Comparison of ENCODE assay signal across 8 mouse cellular contexts in genomic region chr19:60789919-60790506, GRCm38 (mm10). TPM values are rescaled to one million over a fixed set of nuclear protein-coding genes. Genes with fewer than 3 reads are reported as not detected.
DNase-seq lines count a peak whose midpoint lies in the region; ATAC-seq and TF ChIP-seq lines count a peak whose summit lies in the region.

No protein-coding gene starts in this region.

- TF ChIP-seq EP300 in stomach, postnatal 0 days (optimal IDR thresholded peaks at IDR 0.05), result no peak

- under 1% methylated on average over 60 of the region's 60 CpGs for whole genome bisulfite sequencing in embryonic facial prominence, embryonic 10.5 days
- WGBS in intestine, embryonic 16.5 days, result 0% methylated on average over 60 of the region's 60 CpGs
- under 1% methylated on average over 57 of the region's 60 CpGs for WGBS in liver, adult 2 months
- WGBS in midbrain, postnatal 0 days, result under 1% methylated on average over 47 of the region's 60 CpGs
- 1% methylated on average over 47 of the region's 60 CpGs for WGBS in stomach, postnatal 0 days

- intact Hi-C loops in left cerebral cortex, postnatal 36 days (cut with DNase I), result loop anchor here (2.0 kb wide), 1 partner anchor 21 kb away; the partner anchor contains the start of gene Fam45a

- no peak for TF ChIP-seq CTCF in liver, adult 2 months (IDR thresholded peaks at IDR 0.05; ENCODE audit: low read depth, low read length)
- TF ChIP-seq CTCF in midbrain, postnatal 0 days (IDR thresholded peaks at IDR 0.05), result no peak
- no peak for TF ChIP-seq CTCF in stomach, postnatal 0 days (IDR thresholded peaks at IDR 0.05; ENCODE audit: low read depth)

- TF ChIP-seq POLR2A in liver, adult 2 months (IDR thresholded peaks at IDR 0.05; ENCODE audit: extremely low read depth, insufficient read depth, low read length), result no peak

- H3K9me3 ChIP-seq in embryonic facial prominence, embryonic 10.5 days, result no peaks in the 10 kb centered on the region
- no peaks in the 10 kb centered on the region for H3K9me3 ChIP-seq in intestine, embryonic 16.5 days (ENCODE audit: control insufficient read depth, low read length)
- H3K9me3 ChIP-seq in midbrain, postnatal 0 days (ENCODE audit: low read length), result no peaks in the 10 kb centered on the region
- H3K9me3 ChIP-seq in stomach, postnatal 0 days (ENCODE audit: control insufficient read depth, low read length), result no peaks in the 10 kb centered on the region

- DNase-seq in left cerebral cortex, adult 11 months (ENCODE audit: low spot score), result peak; percentile 25
- DNase-seq in left cerebral cortex, postnatal 36 days (ENCODE audit: low spot score in 2 of 2), result no peak
- peak; percentile 76 for DNase-seq in embryonic facial prominence, embryonic 10.5 days (ENCODE audit: low spot score)
- DNase-seq in liver, adult 2 months (ENCODE audit: extremely low read depth, low read depth, low spot score), result no peak
- peak; percentile 42 for DNase-seq in midbrain, postnatal 0 days (ENCODE audit: low spot score)
- peak; percentile 76 for DNase-seq in stomach, postnatal 0 days (ENCODE audit: low spot score)

- H3K27ac ChIP-seq in embryonic facial prominence, embryonic 10.5 days (replicated peaks), result peak overlapping the region; percentile 99
- peak overlapping the region; percentile 99 for H3K27ac ChIP-seq in intestine, embryonic 16.5 days (ENCODE audit: low read length)
- peak overlapping the region; percentile 68 for H3K27ac ChIP-seq in liver, adult 2 months (replicated peaks; ENCODE audit: insufficient read depth, low read depth, low read length)
- H3K27ac ChIP-seq in midbrain, postnatal 0 days (ENCODE audit: low read depth, low read length), result peak overlapping the region; percentile 98
- H3K27ac ChIP-seq in stomach, postnatal 0 days (replicated peaks), result peak overlapping the region; percentile 100

- H3K79me2 ChIP-seq in liver, adult 2 months (ENCODE audit: control insufficient read depth, insufficient read depth, low read length), result peaks cover 15% of the 10 kb centered on the region

- H3K27me3 ChIP-seq in embryonic facial prominence, embryonic 10.5 days (replicated peaks; ENCODE audit: low read depth, poor library complexity, severe bottlenecking), result no peaks in the 10 kb centered on the region
- H3K27me3 ChIP-seq in intestine, embryonic 16.5 days (replicated peaks; ENCODE audit: control insufficient read depth, insufficient read depth, low read length), result no peaks in the 10 kb centered on the region
- H3K27me3 ChIP-seq in liver, adult 2 months (ENCODE audit: control insufficient read depth, insufficient read depth, low read length), result no peaks in the 10 kb centered on the region
- H3K27me3 ChIP-seq in midbrain, postnatal 0 days (ENCODE audit: insufficient read depth, low read length), result no peaks in the 10 kb centered on the region
- H3K27me3 ChIP-seq in stomach, postnatal 0 days (ENCODE audit: control insufficient read depth, insufficient read depth, low read length), result no peaks in the 10 kb centered on the region

- H3K4me3 ChIP-seq in embryonic facial prominence, embryonic 10.5 days, result peak overlapping the region; percentile 98
- peak overlapping the region; percentile 99 for H3K4me3 ChIP-seq in intestine, embryonic 16.5 days (ENCODE audit: low read length)
- H3K4me3 ChIP-seq in liver, adult 2 months (ENCODE audit: insufficient read depth, low read depth, low read length), result peak overlapping the region; percentile 64
- peak overlapping the region; percentile 97 for H3K4me3 ChIP-seq in midbrain, postnatal 0 days (ENCODE audit: low read depth, low read length)
- H3K4me3 ChIP-seq in stomach, postnatal 0 days (ENCODE audit: low read depth, low read length), result peak overlapping the region; percentile 96

- 0 out of 2 replicates have a peak, but pooled peaks cover 3% of the 10 kb centered on the region for H3K36me3 ChIP-seq in embryonic facial prominence, embryonic 10.5 days (replicated peaks)
- H3K36me3 ChIP-seq in intestine, embryonic 16.5 days (ENCODE audit: control insufficient read depth, insufficient read depth, low read length), result no peaks in the 10 kb centered on the region
- no peaks in the 10 kb centered on the region for H3K36me3 ChIP-seq in liver, adult 2 months (ENCODE audit: control insufficient read depth, insufficient read depth, low read length)
- H3K36me3 ChIP-seq in midbrain, postnatal 0 days (ENCODE audit: insufficient read depth, low read length), result no peaks in the 10 kb centered on the region
- no peaks in the 10 kb centered on the region for H3K36me3 ChIP-seq in stomach, postnatal 0 days (ENCODE audit: control insufficient read depth, insufficient read depth, low read length)

- peaks cover 31% of the 10 kb centered on the region for H3K4me1 ChIP-seq in embryonic facial prominence, embryonic 10.5 days
- peaks cover 3% of the 10 kb centered on the region; the same call in 1 of the 2 replicates for H3K4me1 ChIP-seq in intestine, embryonic 16.5 days (ENCODE audit: control insufficient read depth, insufficient read depth, low read length)
- peaks cover 16% of the 10 kb centered on the region for H3K4me1 ChIP-seq in liver, adult 2 months (ENCODE audit: control insufficient read depth, insufficient read depth, low read length)
- H3K4me1 ChIP-seq in midbrain, postnatal 0 days (ENCODE audit: insufficient read depth, low read length), result peaks cover 3% of the 10 kb centered on the region; the same call in 1 of the 2 replicates
- H3K4me1 ChIP-seq in stomach, postnatal 0 days (replicated peaks; ENCODE audit: control insufficient read depth, insufficient read depth), result peaks cover 4% of the 10 kb centered on the region

- peak overlapping the region; percentile 59 for H3K4me2 ChIP-seq in intestine, embryonic 16.5 days (ENCODE audit: low read depth, low read length)
- peak overlapping the region; percentile 73 for H3K4me2 ChIP-seq in midbrain, postnatal 0 days (ENCODE audit: low read depth, low read length, poor library complexity, severe bottlenecking)
- peak overlapping the region; percentile 70 for H3K4me2 ChIP-seq in stomach, postnatal 0 days (replicated peaks; ENCODE audit: low read depth)

- peak; percentile 40 for ATAC-seq in granulocyte monocyte progenitor cell, adult 5-6 weeks (replicated peaks; ENCODE audit: poor library complexity, severe bottlenecking)
- peak; percentile 61 for ATAC-seq in intestine, embryonic 16.5 days
- peak; percentile 74 for ATAC-seq in midbrain, postnatal 0 days (ENCODE audit: low FRiP score)
- ATAC-seq in stomach, postnatal 0 days (ENCODE audit: low FRiP score, low TSS enrichment), result peak; percentile 71

- H3K9ac ChIP-seq in intestine, embryonic 16.5 days (ENCODE audit: low read depth, low read length), result peak overlapping the region; percentile 100
- peak overlapping the region; percentile 92 for H3K9ac ChIP-seq in liver, adult 2 months (ENCODE audit: low read depth, low read length)
- H3K9ac ChIP-seq in midbrain, postnatal 0 days (replicated peaks; ENCODE audit: low read length, poor library complexity, severe bottlenecking), result peak overlapping the region; percentile 100
- H3K9ac ChIP-seq in stomach, postnatal 0 days (ENCODE audit: low read length), result peak overlapping the region; percentile 100

RNA-seq across cellular contexts. Expression of gene Eif3a, which starts 0.4 kb away (rescaled TPM):
- 100 to 1,000 TPM in 1 of 2 experiments, 10 to 100 TPM in 1; 78.5 to 102 TPM for total RNA-seq in left cerebral cortex, postnatal 36 days (2021)
- polyA plus RNA-seq in embryonic facial prominence, embryonic 10.5 days (2016; fragmentation: Nextera tagmentation; extraction: Ambion mirVana), result 167 and 171 TPM in 2 replicates
- total RNA-seq in granulocyte monocyte progenitor cell, adult 5-6 weeks (2014; fragmentation: Nextera tagmentation), result 269 and 272 TPM in 2 replicates
- 334 and 405 TPM in 2 replicates for total RNA-seq in granulocyte monocyte progenitor cell, adult 5-6 weeks (2017)
- polyA plus RNA-seq in intestine, embryonic 16.5 days (2015; fragmentation: Nextera tagmentation; extraction: Ambion mirVana), result 114 and 124 TPM in 2 replicates
- total RNA-seq in liver, adult 2 months (2014; rRNA removed), result 57.9 and 65.8 TPM in 2 replicates
- polyA plus RNA-seq in liver, adult 2 months (2012; rRNA removed), result 16.5 and 17.7 TPM in 2 replicates
- total RNA-seq in midbrain, postnatal 0 days (2014; rRNA removed), result 86.5 and 119 TPM in 2 replicates
- polyA plus RNA-seq in midbrain, postnatal 0 days (2015; fragmentation: Nextera tagmentation; extraction: Ambion mirVana), result 78.3 and 87.0 TPM in 2 replicates
- polyA plus RNA-seq in stomach, postnatal 0 days (2015; fragmentation: Nextera tagmentation; extraction: Ambion mirVana), result 54.9 and 60.1 TPM in 2 replicates

RNA-seq across cellular contexts. Expression of gene Fam45a, which starts 21.4 kb away (rescaled TPM):
- 10 to 100 TPM; 38.0 to 47.4 TPM for total RNA-seq in left cerebral cortex, postnatal 36 days (2021)
- polyA plus RNA-seq in embryonic facial prominence, embryonic 10.5 days (2016; fragmentation: Nextera tagmentation; extraction: Ambion mirVana), result 28.4 and 29.6 TPM in 2 replicates
- 27.0 and 54.3 TPM in 2 replicates for total RNA-seq in granulocyte monocyte progenitor cell, adult 5-6 weeks (2014; fragmentation: Nextera tagmentation)
- 19.8 and 19.9 TPM in 2 replicates for total RNA-seq in granulocyte monocyte progenitor cell, adult 5-6 weeks (2017)
- polyA plus RNA-seq in intestine, embryonic 16.5 days (2015; fragmentation: Nextera tagmentation; extraction: Ambion mirVana), result 28.3 and 28.7 TPM in 2 replicates
- total RNA-seq in liver, adult 2 months (2014; rRNA removed), result 23.8 and 23.9 TPM in 2 replicates
- 6.4 and 6.5 TPM in 2 replicates for polyA plus RNA-seq in liver, adult 2 months (2012; rRNA removed)
- total RNA-seq in midbrain, postnatal 0 days (2014; rRNA removed), result 39.8 and 47.5 TPM in 2 replicates
- 45.5 and 46.4 TPM in 2 replicates for polyA plus RNA-seq in midbrain, postnatal 0 days (2015; fragmentation: Nextera tagmentation; extraction: Ambion mirVana)
- polyA plus RNA-seq in stomach, postnatal 0 days (2015; fragmentation: Nextera tagmentation; extraction: Ambion mirVana), result 23.6 and 24.5 TPM in 2 replicates

RNA-seq across cellular contexts. Expression of gene Nanos1, which starts 34.2 kb away (rescaled TPM):
- 10 to 100 TPM; 22.3 to 23.4 TPM for total RNA-seq in left cerebral cortex, postnatal 36 days (2021)
- polyA plus RNA-seq in embryonic facial prominence, embryonic 10.5 days (2016; fragmentation: Nextera tagmentation; extraction: Ambion mirVana), result 1.2 and 1.4 TPM in 2 replicates
- 1.3 and 3.8 TPM in 2 replicates for total RNA-seq in granulocyte monocyte progenitor cell, adult 5-6 weeks (2014; fragmentation: Nextera tagmentation)
- total RNA-seq in granulocyte monocyte progenitor cell, adult 5-6 weeks (2017), result 1.2 and 1.4 TPM in 2 replicates
- polyA plus RNA-seq in intestine, embryonic 16.5 days (2015; fragmentation: Nextera tagmentation; extraction: Ambion mirVana), result 0.65 and 0.78 TPM in 2 replicates
- total RNA-seq in liver, adult 2 months (2014; rRNA removed), result 0.09 and 0.27 TPM in 2 replicates
- polyA plus RNA-seq in liver, adult 2 months (2012; rRNA removed), result 0.02 TPM in 1 of 2 replicates, not detected in the other
- 49.3 and 53.1 TPM in 2 replicates for total RNA-seq in midbrain, postnatal 0 days (2014; rRNA removed)
- polyA plus RNA-seq in midbrain, postnatal 0 days (2015; fragmentation: Nextera tagmentation; extraction: Ambion mirVana), result 19.6 and 20.8 TPM in 2 replicates
- 0.71 and 0.81 TPM in 2 replicates for polyA plus RNA-seq in stomach, postnatal 0 days (2015; fragmentation: Nextera tagmentation; extraction: Ambion mirVana)

Comparison
In these comparisons a context has a peak if more than half of its experiments do, and no peak if none do; other contexts are left out.
1. DNase-seq: peak in left cerebral cortex, adult 11 months (single experiment), embryonic facial prominence, embryonic 10.5 days (single experiment), midbrain, postnatal 0 days (single experiment) and stomach, postnatal 0 days (single experiment); none in left cerebral cortex, postnatal 36 days (0 of 2) and liver, adult 2 months (single experiment).
2. Peak in every context shown above with its lines, with median percentiles within 50 percentile points of each other: H3K27ac ChIP-seq, H3K4me3 ChIP-seq, ATAC-seq, H3K4me2 ChIP-seq and H3K9ac ChIP-seq.